Mouse (Mus musculus) embryo, embryonic 11 days (tissue): ENCODE data around the gene Dock10.

Source experiments
- DNase-seq: peaks from one replicate; pipeline ENCODE4 v3.0.0-alpha.2; 2015

Dock10 gene

DNA sequence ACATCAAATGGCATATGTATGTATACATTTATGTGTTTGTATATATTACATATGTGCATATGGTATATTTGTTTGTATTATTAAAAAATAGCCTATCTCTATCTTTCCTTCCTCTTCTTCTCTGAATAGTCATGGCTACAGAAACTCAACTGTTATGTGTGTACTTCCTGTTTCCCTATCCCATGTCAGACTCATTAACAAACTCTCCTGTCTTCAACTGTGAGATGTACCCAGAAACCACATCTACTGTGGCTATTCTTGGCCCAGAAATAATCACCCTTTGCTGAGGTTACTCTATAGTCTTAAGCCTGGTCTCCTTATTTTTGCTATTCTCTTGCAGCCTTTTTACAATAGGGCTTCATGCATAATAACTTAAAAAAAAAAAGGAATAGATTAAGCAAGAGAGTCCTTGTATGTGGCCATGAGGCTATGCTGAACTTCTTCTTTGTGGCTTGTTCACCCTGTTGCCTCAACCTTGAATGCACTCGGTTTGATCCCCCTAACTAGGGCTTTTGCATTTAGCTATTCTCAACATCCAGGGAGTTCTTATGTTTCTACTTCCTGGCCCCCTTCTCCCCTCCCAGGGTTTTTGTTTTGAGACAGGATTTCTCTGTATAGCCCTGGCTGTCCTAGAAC is 306.3 kb downstream of the Dock10 start:
- no peak for DNase-seq
